Mouse (Mus musculus): ENCODE data around the gene Zc3hav1. TPM values are rescaled to one million over a fixed set of nuclear protein-coding genes. Genes with fewer than 3 reads are reported as not detected.
"Not testable (repeated sequence)": the region's sequence is repeated elsewhere in the genome, so short reads cannot be mapped to it uniquely, and the experiment has no call there.

Zc3hav1 gene
- polyA plus RNA-seq, 1 experiment: 83.5 TPM

DNA sequence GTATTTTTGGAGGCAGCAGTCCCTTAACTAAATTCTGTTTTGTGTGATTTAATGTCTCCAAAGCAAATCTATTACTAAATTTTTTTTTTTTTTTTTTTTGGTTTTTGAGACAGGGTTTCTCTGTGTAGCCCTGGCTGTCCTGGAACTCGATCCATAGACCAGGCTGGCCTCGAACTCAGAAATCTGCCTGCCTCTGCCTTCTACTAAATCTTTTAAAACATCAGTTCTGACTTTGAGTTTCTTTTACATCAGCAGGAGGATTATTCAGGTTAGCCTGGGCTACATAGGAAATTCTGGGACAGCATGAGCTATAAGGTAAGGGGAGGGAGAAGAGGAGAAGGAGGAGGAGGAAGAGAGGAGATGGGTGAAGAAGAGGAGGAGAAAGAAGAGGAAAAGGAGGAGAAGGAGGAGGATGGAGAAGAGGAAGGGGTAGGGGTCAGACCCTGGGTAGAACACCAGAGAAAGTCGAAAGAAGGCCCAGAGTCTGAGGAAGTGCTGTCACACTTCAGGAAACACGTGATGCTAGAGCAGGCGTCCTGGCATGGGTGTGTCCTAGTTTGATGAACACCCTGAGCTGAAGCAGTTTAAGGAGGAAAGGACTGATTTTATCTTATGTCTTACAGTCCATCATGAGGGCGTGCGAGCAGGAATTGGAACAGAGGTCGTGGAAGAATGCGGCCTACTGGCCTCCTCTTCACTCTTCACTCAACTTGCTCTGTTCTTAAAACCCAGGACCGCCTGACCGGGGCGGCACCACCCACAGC lies 5.5 kb upstream of the Zc3hav1 start:
- no peak overlapping the region for H3K4me3 ChIP-seq (ENCODE audit: insufficient read depth, low read length)
- peak overlapping the region; percentile 52 for H3K27ac ChIP-seq (ENCODE audit: insufficient read depth, low read depth, low read length)
- no peak for TF ChIP-seq CTCF (IDR thresholded peaks at IDR 0.05; ENCODE audit: low read depth, low read length)
- TF ChIP-seq POLR2A (IDR thresholded peaks at IDR 0.05; ENCODE audit: borderline replicate concordance, low read depth, low read length): no peak
- H3K4me1 ChIP-seq (ENCODE audit: control insufficient read depth, insufficient read depth, low read length): peaks cover 16% of the 10 kb centered on the region

DNA sequence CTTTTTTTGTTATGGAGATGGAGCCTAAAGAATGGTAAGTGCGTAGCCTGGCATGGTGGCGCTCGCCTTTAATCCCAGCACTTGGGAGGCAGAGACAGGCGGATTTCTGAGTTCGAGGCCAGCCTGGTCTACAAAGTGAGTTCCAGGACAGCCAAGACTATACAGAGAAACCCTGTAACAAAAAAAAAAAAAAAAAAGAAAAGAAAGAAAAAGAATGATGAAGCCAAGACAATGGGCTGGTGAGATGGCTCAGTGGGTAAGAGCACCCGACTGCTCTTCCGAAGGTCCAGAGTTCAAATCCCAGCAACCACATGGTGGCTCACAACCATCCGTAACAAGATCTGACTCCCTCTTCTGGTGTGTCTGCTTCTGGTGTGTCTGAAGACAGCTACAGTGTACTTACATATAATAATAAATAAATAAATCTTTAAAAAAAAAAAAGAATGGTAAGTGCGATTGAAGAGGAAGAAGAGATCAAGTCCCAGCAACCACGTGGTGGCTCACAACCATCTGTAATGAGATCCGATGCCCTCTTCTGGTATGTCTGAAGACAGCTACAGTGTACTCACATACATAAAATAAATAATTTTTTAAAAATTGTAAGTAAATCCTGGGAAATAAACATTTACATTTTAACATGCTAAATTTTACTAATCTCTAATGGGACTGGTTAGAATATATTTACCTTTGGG lies 4.8 kb upstream of the Zc3hav1 start:
- not testable (repeated sequence) for H3K4me3 ChIP-seq (ENCODE audit: insufficient read depth, low read length); H3K27ac ChIP-seq (ENCODE audit: insufficient read depth, low read depth, low read length)
- peaks cover 16% of the 10 kb centered on the region for H3K4me1 ChIP-seq (ENCODE audit: control insufficient read depth, insufficient read depth, low read length)

DNA sequence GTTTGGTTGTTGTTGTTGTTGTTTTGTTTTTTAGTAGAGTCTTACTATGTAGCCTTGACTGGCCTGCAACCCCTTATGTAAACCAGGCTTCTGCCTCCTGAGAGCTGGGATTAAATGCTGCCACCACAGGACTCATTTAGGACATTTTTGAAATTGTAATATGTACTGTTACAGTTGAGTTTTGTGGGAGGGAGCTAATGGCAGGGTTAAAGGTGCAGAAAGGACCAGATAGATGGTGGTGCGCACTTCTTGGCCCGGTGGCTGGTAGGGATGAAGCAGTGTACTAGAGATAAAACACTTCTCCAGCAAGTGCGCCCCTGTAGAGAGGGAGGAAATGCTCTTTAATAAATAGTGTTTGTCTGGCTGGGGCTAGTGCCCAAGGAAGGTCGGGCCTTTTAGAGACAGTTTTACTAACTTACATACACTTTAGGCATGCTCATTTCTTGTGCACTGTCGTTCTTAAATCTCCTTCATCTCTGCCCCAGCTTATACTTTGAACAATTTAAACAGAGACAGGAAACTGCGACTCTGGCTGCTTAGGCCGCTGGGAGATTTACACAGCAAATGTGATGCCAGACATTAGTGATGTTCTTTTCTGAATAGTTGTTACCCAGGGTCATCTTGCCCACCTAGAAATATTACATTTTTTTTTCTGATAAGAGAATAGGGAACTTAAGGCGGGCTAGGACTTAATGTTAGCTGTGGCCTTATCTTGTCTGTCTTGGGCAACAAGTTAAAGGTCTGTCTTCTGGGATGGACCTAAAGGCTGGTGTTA lies 4.0 kb upstream of the Zc3hav1 start:
- Histone ChIP-seq H3K4me1 (ENCODE audit: control insufficient read depth, insufficient read depth, low read length) (peaks cover 16% of the 10 kb centered on the region), H3K4me3 (ENCODE audit: insufficient read depth, low read length) (no peak overlapping the region), H3K27ac (ENCODE audit: insufficient read depth, low read depth, low read length) (no peak overlapping the region)
- TF ChIP-seq POLR2A (IDR thresholded peaks at IDR 0.05; ENCODE audit: borderline replicate concordance, low read depth, low read length) (no peak), CTCF (IDR thresholded peaks at IDR 0.05; ENCODE audit: low read depth, low read length) (no peak)

DNA sequence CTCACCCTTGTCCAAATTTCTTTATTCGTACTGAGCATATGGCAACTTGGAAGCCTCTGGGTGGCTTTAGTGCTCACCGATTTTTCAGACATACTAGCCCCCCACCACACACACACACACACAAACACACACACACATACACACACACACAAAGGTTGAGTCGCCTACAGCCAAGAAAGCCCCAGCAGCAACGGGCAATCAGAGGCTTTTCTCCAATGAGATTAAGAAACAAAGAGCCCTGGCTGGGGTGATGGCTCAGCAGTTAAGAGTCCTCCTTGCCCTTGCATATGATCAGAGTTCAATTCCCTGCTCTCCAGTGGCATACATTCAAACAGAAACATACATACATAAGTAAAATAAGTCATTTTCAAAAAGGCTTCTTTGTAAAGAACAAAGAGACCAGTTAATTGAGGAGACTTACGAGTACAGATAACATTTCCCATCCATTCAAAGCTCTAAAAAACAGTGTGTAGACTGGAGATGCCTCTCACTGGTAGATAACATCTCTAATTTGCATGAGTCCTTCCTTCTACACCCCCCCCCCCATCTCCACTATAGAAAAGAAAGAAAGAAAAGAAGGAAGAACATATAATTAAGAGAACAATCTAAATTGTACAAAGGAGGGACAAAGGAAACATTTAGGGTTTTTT lies 3.3 kb upstream of the Zc3hav1 start:
- no peak overlapping the region for H3K4me3 ChIP-seq (ENCODE audit: insufficient read depth, low read length)
- H3K27ac ChIP-seq (ENCODE audit: insufficient read depth, low read depth, low read length): no peak overlapping the region
- TF ChIP-seq POLR2A (IDR thresholded peaks at IDR 0.05; ENCODE audit: borderline replicate concordance, low read depth, low read length) (no peak), CTCF (IDR thresholded peaks at IDR 0.05; ENCODE audit: low read depth, low read length) (no peak)
- peaks cover 16% of the 10 kb centered on the region for H3K4me1 ChIP-seq (ENCODE audit: control insufficient read depth, insufficient read depth, low read length)

DNA sequence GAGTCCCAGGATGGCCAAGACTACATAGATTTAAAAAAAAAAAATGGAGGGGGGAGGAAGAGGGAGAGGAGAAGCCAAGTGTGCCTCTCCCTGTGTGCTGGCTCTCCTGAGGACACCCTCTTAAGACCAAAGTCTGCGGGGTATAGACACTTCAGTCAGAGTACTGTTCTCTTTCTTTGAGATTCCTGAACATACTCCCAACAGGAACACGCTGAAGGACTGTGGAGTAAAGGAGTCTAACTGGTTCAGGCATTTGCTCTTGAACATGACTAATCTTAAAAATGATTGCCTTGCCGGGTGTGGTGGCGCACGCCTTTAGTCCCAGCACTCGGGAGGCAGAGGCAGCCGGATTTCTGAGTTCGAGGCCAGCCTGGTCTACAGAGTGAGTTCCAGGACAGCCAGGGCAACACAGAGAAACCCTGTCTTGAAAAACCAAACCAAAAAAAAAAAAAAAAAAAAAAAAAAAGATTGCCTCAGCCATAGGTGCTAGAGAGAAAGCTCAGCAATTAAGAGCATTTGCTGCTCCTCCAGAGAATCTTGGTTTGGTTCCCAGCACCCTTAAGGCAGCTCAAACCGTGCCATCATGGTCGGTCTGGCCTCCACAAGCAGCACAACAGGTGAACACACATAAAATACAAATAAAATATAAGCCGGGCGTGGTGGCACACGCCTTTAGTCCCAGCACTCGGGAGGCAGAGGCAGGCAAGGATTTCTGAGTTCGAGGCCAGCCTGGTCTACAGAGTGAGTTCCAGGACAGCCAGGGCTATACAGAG lies 2.4 kb upstream of the Zc3hav1 start:
- not testable (repeated sequence) for H3K4me3 ChIP-seq (ENCODE audit: insufficient read depth, low read length); H3K27ac ChIP-seq (ENCODE audit: insufficient read depth, low read depth, low read length)
- H3K4me1 ChIP-seq (ENCODE audit: control insufficient read depth, insufficient read depth, low read length): peaks cover 16% of the 10 kb centered on the region

DNA sequence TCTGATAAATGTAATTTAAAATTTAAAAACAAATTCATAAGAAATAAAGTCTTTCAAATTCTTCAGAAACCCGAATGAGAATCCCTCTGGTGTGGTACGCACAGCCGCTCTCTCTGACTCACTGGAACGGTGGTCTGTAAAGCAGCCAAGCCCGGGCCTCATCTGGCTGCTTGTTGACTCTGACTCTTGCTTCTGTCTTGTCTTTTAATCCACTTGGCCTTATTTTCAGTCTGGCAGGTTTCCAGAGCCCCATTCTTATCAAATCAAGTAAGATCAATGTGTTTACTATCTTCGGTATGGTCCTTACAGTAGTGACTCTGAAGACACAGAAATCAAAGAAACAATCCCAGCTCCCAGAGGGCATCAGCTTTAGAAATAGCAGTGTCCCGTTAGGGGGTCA lies 1.5 kb upstream of the Zc3hav1 start:
- H3K4me1 ChIP-seq (ENCODE audit: control insufficient read depth, insufficient read depth, low read length): peaks cover 22% of the 10 kb centered on the region
- no peak overlapping the region for H3K27ac ChIP-seq (ENCODE audit: insufficient read depth, low read depth, low read length)
- TF ChIP-seq CTCF (IDR thresholded peaks at IDR 0.05; ENCODE audit: low read depth, low read length): no peak
- no peak for TF ChIP-seq POLR2A (IDR thresholded peaks at IDR 0.05; ENCODE audit: borderline replicate concordance, low read depth, low read length)
- H3K4me3 ChIP-seq (ENCODE audit: insufficient read depth, low read length): no peak overlapping the region

DNA sequence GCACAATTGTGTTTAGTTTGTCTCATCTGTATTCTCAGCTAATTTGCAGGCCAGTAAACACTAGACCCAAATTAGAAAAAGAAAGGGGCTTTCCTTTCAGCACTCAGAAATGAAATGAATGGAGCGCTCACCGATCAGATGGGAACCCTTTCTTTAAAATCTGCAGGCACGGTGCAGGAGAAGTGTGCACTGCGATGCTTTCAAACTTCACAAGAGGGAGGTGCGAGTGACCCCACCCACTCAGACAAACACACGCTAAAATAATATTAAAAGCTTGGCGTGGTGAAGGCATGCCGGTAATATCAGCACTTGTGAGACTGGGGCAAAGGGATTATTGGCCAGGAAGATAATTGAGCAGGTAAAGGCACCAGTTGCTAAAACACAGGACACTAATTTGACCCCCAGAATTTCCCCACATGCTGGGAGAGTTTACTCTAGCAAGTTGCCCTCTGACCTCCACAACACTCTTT lies 986 bp upstream of the Zc3hav1 start:
- H3K27ac ChIP-seq (ENCODE audit: insufficient read depth, low read depth, low read length): peak overlapping the region; percentile 99
- TF ChIP-seq POLR2A (IDR thresholded peaks at IDR 0.05; ENCODE audit: borderline replicate concordance, low read depth, low read length) (no peak), CTCF (IDR thresholded peaks at IDR 0.05; ENCODE audit: low read depth, low read length) (no peak)
- H3K4me1 ChIP-seq (ENCODE audit: control insufficient read depth, insufficient read depth, low read length): peaks cover 23% of the 10 kb centered on the region
- H3K4me3 ChIP-seq (ENCODE audit: insufficient read depth, low read length): peak overlapping the region; percentile 97

DNA sequence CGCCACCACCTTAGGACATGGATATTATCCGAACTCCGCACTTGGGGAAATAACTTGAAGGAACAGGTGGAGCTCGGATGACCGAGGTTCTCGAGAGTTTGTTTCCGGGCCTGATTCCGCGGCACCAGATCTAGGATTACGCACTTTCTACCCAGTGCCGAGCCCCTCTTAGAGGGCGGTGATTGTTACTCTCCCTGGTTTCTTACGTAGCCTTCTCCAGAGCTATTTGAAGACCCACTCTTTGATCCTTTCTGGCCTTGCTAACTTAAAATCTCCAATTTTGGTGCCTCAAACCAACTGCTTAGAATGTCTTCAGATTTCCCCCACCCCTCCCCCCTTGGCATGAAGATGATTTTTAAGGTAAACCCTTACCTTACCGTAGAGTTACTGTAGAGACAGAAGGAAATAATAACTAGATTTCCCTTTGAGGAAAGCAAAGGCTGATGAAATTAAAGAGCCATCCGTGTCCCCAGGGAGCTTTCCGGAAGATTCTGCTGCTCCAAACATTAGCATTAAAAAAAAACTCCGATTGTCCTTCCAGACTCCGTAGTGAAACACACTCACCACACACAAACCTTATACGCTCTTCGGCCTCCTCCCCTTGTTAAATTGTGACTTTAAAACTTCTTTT lies 435 bp upstream of the Zc3hav1 start:
- H3K4me3 ChIP-seq (ENCODE audit: insufficient read depth, low read length): peak overlapping the region; percentile 97
- peak overlapping the region; percentile 99 for H3K27ac ChIP-seq (ENCODE audit: insufficient read depth, low read depth, low read length)
- no peak for TF ChIP-seq POLR2A (IDR thresholded peaks at IDR 0.05; ENCODE audit: borderline replicate concordance, low read depth, low read length)
- TF ChIP-seq CTCF (IDR thresholded peaks at IDR 0.05; ENCODE audit: low read depth, low read length): no peak
- H3K4me1 ChIP-seq (ENCODE audit: control insufficient read depth, insufficient read depth, low read length): peaks cover 21% of the 10 kb centered on the region

DNA sequence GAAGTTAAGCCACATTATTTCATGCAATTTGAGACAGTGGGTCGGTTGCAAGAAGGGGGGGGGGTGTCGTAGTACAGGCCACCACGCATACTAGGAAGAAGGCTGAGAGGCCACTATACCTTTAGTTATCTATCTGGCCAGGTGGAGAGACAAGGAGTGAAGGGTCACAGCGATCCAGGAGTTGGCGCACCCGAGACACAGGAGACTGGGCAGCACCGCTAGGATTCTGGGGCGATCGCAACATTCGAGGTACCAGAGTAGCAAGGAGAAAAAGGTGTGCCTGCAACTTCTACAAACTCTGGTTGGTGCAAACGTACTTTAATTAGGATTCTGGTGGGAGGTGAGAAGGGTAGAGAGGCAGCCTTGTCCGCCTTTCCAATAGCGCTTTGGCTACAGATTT lies 1.2 kb downstream of the Zc3hav1 start:
- Histone ChIP-seq H3K4me1 (ENCODE audit: control insufficient read depth, insufficient read depth, low read length) (peaks cover 27% of the 10 kb centered on the region), H3K4me3 (ENCODE audit: insufficient read depth, low read length) (peak overlapping the region; percentile 97), H3K27ac (ENCODE audit: insufficient read depth, low read depth, low read length) (peak overlapping the region; percentile 99)
- TF ChIP-seq CTCF (IDR thresholded peaks at IDR 0.05; ENCODE audit: low read depth, low read length) (no peak), POLR2A (IDR thresholded peaks at IDR 0.05; ENCODE audit: borderline replicate concordance, low read depth, low read length) (no peak)

All from bone marrow macrophage, adult 2 months (primary cell).